Mouse (Mus musculus) lung, postnatal 14 days (tissue): Measurements from ENCODE around the gene Ap5s1.
A peak's percentile ranks its signal among the peaks of the same experiment; 100 is the strongest.
"Not testable (repeated sequence)": the region's sequence is repeated elsewhere in the genome, so short reads cannot be mapped to it uniquely, and the experiment has no call there.

Experiments used
- DNase-seq: peaks from one replicate; pipeline ENCODE4 v3.0.0; 2021

Ap5s1 gene

DNA sequence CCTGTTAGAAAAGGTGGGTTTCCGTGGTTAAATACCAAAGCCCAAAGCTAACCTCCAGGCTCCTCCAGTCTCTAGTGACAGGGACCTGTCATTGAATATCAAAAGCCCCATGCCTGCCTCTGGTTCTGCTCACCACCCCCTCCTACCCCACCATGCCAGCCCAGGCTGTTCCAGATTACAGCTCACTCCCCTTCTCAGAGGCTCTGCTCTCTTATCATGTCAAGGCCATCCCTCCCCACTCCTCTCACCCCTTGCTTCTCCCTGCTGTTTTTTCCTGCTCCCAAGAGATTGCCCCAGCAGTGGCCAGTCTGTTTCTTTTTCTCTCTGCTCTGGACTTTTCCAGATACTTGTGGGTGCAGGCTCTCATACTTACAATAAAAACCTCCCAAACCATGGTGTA is 16.7 kb downstream of the Ap5s1 start:
- DNase-seq, result no peak

GRCm38 (mm10) chr2:131225178-131225577 is 18.3 kb downstream of the Ap5s1 start:
- DNase-seq, result no peak

DNA sequence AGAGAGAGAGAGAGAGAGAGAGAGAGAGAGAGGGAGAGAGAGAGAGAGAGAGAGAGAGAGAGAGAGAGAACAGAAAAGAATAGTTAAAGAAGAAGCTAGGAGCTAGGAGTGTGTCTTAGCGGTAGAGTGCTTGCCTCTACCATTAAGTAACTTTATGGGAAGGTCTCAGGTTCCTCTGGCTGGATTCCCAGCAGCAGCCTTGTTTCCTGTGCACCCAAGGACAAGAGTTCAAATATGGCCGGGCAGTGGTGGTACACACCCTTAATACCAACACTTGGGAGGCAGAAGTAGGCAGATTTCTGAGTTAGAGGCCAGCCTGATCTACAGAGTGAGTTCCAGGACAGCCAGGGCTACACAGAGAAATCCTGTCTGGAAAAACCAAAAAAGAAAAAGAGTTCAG is 19.8 kb downstream of the Ap5s1 start:
- not testable (repeated sequence) for DNase-seq

- no peak for DNase-seq
Observed at GRCm38 (mm10) chr2:131227243-131227642, 20.4 kb downstream of the Ap5s1 start.

DNA sequence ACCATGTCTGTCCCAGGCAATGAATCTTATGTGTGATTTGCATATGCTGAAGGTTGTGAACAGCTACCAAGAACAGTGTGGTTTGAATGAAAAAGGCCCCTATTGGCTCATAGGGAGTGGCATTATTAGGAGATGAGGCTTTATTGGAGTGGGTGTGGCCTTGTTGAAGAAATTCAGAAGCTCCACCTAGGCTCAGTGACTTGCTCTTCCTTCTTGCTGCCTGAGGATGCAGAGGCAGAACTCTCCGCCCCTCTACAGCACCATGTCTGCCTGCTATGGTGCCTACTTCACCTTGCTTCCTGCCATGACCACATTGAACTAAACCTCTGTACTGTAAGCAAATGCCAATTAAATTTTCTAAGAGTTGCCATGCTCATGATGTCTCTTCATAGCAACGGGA is 25.7 kb downstream of the Ap5s1 start:
- DNase-seq, result no peak

- peak; percentile 95 for DNase-seq
Observed at GRCm38 (mm10) chr2:131233307-131234126, 26.6 kb downstream of the Ap5s1 start, which contains the start of gene Mavs. Mavs (plus strand) TSS chr2:131234063.

- no peak for DNase-seq
Observed at GRCm38 (mm10) chr2:131234127-131234650, 27.3 kb downstream of the Ap5s1 start.

DNA sequence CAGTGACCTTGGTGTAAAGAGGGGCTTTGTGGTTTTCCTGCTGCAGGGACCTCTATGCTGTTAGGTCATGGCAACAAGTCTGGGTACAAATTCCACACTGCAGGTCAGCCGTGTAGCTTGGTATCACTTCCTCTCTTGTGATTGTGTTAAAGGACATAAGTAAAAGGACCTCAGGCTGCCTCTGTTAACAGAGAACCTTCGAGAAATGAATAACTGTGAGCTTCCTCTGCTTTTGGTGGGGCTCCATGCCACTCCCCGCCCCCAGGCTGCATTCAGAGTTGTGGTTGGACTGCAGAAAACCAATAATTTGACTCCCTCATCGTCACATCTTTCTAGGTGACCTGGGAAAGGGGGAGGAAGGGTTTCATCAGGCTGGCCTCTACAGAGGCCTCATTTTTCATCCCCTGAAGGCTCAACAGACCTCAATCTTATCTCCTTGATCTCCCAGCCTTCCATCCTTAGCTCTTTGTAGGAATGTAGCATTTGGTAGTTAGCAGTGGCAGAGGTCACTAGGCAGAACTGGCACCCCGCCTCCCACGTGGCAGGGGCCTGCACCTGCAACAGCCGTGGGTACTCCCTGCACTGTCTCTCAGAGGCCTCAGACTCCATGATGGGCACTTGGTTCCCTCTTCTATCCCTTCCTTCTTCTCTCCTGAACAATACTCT is 28.2 kb downstream of the Ap5s1 start:
- no peak for DNase-seq

DNA sequence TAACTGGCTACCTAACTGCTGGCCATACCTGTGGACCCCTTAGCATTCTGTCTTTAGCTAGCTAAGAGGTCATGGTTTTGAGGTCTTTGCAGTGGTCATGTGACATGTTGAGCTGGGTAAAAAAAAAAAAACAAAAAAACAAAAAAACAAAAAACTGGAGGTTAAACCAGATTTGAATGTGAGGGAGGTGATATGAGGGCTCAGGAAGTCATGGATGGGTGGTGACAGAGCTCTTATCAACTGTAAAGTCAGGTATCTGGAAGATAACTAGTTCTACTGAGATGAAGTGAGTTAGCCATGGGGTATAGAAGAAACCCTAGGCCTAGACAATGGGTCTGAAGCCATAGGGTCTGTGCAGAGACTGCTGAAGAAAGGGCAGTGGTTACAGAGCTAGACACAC is 35.3 kb downstream of the Ap5s1 start:
- no peak for DNase-seq

DNA sequence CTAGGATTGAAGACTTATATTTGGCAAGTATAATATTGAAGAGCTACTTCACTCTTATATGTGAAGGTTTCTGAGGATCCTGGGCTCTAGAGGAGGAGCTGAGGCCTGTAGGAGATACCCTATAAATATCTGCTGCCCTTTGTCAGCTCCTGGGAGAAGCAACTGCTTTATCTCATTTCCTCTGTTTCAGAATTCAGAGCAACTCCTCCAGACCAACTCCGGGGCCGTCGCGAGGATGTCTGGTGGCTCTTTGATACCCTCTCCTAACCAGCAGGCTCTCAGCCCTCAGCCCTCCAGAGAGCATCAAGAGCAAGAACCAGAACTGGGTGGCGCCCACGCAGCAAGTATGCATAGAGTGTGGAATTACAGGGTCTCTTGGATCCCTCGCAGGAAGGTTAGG is 36.1 kb downstream of the Ap5s1 start:
- no peak for DNase-seq

DNA sequence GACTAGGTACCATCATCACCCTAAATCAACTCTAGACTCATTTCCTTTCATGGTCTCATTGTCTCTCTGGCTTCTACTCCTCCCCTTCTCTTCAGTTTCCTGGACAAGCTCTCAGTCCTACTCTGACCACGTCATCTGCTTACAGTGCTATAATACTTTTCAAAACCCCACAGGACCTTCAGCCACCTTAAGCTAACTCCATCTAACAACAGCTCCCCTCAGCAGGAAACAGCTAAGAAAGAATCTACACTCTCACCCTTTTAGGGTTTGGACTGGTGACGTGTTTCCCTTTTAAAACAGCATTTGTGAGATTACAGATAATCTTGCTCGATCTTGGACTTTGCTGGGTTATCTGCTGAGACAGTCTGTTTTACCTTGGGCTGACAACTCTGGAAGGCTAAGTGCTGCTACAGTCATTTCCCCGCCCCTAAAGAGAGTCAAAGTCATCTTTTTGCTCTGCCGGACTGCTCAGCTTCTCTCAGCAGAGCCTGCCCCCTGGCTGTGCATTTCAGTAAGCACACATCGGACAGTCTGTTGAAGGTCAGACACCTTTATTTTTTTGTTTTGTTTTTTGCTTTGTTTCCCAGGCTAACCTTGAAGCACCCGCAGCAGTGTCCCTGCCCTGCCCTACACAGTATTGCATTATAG is 46.9 kb downstream of the Ap5s1 start:
- DNase-seq, result peak; percentile 73

DNA sequence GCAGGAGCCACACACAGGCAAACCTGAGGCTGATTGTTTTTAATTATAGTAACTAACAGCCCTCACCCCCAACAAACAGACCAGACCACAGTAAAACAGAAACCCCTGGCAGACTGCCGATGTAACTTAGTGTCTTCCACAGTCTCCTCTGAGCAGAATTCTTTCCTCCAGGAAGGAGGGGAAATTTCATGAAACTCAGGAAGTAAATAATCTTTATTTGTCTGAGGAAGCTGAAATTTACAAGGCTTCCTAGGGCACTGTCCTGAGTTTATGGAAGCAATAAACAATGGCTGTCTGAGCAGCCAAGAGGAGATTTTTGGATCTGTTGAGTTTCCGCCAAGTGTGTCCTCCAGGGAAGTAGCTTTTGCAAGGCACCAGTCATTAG is 47.4 kb downstream of the Ap5s1 start:
- DNase-seq, result peak; percentile 65

DNA sequence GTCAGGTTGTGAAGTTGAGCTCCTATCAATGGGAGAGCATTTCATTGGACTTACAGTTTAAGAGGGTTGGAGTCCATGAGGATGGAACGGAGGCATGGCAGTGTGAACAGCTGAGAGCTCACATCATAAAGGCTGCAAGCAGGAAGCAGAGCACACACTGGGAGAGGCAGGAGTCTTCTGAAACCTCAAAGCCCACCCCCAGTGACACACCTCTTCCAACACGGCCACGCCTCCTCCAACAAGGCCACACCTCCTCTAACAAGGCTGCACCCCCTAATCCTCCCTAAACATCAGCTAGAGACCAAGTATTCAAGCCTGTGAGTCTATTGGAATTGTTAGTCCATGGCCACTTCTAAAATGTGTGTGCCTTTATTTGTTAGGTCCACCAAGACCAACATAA is 48.9 kb downstream of the Ap5s1 start:
- DNase-seq, result no peak

DNA sequence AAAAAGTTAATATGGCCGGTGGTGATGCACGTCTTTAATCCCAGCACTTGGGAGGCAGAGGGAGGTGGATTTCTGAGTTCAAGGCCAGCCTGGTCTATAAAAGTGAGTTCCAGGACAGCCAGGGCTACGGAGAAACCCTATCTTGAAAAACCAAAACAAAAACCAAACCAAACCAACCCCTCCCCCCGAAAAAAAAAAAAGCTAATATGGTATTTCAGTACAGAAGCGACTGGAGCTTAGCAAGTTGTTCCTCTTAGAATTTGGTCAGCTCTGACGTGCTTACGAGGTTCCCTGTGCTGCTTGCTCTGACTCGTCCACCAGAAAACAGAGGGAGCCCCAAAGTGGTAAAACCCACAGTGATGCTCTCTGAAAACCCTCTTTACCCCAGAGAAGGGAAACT is 51.8 kb downstream of the Ap5s1 start:
- DNase-seq, result no peak

DNA sequence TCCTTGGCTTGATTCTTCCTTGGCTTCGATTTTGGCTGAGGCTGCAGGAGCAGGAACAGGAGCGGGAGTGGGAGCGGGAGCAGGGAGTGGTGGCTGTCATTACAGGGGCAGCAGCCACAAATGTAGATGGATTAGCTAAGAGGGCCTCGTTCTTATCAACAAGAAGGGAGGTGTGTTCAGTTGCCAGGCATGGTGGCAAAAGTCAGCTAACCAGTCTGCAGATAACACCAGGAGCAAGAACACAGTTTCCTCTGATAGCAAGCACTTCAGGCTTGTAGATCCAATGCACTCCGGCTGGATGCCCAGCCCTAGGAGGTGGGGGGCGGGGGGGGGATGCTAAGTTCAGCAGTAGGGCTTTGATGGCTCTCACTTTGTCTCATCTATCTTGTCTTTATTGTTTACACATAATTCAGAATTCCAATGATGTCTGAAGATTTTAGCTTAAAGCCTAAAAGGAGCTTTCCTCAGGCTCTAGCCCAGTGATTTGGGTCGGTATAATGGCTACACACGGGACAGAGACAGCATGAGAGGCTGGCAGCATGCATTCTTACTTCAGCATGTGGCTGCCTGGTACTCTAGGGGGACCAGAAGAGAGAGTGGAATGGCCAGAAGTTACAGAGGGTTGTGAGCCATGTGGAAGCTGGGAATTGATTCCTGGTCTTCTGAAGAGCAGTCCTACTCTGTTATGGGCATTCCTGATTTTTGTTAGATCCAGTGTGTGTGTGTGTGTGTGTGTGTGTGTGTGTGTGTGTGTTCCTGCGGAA is 53.8 kb downstream of the Ap5s1 start:
- no peak for DNase-seq

DNA sequence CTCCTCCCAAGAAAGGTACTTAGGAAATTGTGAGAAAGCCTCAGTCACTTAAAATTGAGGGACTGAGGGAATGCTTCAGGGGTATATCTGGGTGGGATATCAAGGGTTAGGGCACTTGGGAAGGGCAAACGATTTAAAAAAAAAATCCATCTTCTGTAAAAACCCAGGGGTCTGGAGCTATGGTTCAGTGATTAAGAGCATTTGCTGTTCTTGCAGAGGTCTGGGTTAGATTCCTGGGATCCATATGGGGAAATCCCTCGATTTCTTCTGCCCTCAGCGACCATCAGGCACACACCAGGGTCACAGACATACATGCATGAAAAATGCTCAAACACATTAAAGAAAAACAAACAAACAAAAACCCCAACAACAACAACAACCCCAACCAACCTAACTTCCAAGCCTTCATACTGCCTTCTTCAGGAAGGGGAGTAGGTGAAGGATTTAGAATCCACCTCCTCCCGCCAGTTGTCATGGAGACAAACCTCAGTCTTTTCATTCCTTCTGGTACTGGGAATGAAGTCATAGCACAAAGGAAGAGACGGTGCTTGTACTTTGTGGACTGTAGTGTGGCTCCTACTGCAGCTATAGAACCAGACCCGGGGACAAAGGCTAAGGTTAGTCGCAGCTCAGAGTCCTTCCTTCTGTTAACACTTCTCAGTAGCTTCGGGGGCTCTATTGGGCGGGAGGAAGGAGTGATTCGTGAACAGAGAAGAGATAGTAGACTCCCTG is 54.8 kb downstream of the Ap5s1 start:
- no peak for DNase-seq

- DNase-seq, result peak; percentile 97
Observed at GRCm38 (mm10) chr2:131262213-131262672, 55.4 kb downstream of the Ap5s1 start, which contains the start of gene Pank2. Pank2 (plus strand) TSS chr2:131262495.
